Mouse (Mus musculus) urinary bladder, adult 18-20 months (tissue): Measurements from ENCODE around the gene Dgke.
"Not testable (repeated sequence)": the region's sequence is repeated elsewhere in the genome, so short reads cannot be mapped to it uniquely, and the experiment has no call there.

ENCODE experiments used
- DNase-seq, 2 experiments: peaks; one replicate each; pipeline ENCODE4 v3.0.0; 2022; ENCODE audit warnings: low spot score in 2 of 2, mixed read lengths in 2 of 2

Dgke gene

GRCm38 (mm10) chr11:89066750-89067149 lies at the start of gene Dgke:
TSS of gene Dgke (minus strand) at chr11:89066850.
- no peak for DNase-seq

GRCm38 (mm10) chr11:89107180-89107807 lies 40.6 kb upstream of the Dgke start:
- DNase-seq: no peak

DNA sequence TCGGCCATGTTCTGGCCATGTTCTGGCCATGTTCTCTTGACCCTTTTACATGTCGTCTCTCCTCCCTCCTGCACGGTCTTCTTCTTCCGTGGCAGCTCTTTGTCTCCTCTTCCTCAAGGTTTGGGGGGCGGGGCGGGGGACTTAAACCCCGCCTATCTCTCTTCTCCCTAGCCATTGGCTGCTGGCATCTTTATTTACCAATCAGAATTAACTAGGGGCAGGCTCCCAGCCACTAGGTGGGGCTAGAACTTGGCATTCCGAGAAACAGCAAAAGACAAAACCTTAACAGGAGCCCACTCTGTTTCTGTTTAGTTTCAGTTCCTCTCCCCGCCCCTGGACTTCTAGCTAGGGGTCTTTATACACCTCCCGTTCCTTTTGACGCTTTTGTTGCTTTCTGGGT lies 39.2 kb upstream of the Dgke start:
- no peak for DNase-seq

- no peak for DNase-seq
Observed at GRCm38 (mm10) chr11:89105211-89105610, 38.6 kb upstream of the Dgke start.

GRCm38 (mm10) chr11:89103166-89103565 lies 36.5 kb upstream of the Dgke start:
- no peak for DNase-seq

- peak; percentile 8 to 16 for DNase-seq
Observed at GRCm38 (mm10) chr11:89100826-89101321, 34.2 kb upstream of the Dgke start.

- peak; percentile 68 to 77 for DNase-seq
Observed at GRCm38 (mm10) chr11:89100403-89100802, 33.8 kb upstream of the Dgke start.

- no peak for DNase-seq
Observed at GRCm38 (mm10) chr11:89098930-89099329, 32.3 kb upstream of the Dgke start.

- no peak for DNase-seq
Observed at GRCm38 (mm10) chr11:89098083-89098835, 31.6 kb upstream of the Dgke start.

DNA sequence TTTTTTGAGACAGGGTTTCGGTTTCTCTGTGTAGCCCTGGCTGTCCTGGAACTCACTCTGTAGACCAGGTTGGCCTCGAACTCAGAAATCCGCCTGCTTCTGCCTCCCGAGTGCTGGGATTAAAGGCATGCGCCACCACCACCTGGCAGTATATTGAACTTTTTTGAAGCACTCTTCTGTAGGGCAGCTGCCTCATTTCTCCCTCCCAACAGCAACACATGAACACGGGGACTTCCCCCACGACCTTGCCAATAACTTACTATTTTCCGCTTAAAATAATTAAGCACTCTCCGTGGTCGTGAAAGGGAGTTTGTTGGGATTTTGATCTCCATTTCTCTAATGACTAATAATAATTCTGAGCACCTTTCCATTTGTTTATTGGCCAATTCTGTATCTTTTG lies 30.6 kb upstream of the Dgke start:
- not testable (repeated sequence) for DNase-seq

DNA sequence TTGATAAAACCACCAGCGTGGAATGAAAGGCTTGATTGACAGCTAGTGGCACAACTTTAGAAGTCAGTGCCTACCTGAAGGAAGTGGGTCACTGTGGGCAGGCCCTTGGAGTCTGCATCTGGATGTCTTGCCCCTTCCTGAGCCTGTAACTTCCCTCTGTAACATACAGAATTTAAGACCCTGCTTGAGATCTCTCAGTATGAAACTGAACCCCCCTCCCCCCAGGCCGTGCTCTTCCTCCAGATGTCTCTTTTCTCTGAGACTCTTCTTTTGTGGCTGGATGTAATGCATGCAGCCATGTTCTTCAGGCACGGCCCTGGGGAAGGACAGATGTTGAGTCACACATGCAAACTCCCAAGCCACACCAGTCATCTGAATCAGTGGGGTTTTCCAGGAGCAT lies 28.7 kb upstream of the Dgke start:
- DNase-seq: no peak

GRCm38 (mm10) chr11:89092714-89093113 lies 26.1 kb upstream of the Dgke start:
- no peak for DNase-seq

DNA sequence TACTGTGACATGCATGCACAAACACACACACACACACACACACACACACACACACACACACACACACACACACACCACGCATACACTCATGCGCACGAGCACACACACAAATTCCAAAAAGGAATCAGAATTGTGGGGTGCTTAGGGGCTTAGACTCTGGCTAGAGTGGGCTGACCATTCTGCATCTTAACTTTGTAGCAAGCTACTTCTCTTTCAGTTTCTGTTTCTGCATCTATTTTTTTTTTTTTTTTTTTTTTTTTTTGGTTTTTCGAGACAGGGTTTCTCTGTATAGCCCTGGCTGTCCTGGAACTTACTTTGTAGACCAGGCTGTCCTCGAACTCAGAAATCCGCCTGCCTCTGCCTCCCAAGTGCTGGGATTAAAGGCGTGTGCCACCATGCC lies 23.7 kb upstream of the Dgke start:
- DNase-seq: not testable (repeated sequence)

DNA sequence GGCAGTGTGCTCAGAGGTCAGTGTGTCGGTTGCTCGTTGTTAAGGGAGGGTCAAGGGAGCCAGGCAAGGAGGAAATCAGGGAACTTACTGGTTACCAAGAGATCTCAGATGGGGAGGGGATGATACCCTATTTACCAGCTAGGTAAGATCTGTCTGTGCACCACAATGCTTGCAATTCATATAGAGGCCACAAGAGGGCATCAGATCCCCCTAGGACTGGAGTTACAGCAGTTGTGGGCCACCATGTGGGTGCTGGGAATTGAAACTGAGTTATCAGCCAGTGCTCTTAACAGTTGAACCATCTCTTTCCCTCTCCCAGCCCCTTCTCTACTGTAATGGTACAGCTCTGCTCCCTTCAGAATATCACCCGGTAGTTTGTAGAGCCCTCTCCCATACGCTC lies 22.1 kb upstream of the Dgke start:
- DNase-seq: no peak

- no peak for DNase-seq
Observed at GRCm38 (mm10) chr11:89086208-89086809, 19.7 kb upstream of the Dgke start.

- no peak for DNase-seq
Observed at GRCm38 (mm10) chr11:89084601-89085000, 18.0 kb upstream of the Dgke start.

- not testable (repeated sequence) for DNase-seq
Observed at GRCm38 (mm10) chr11:89082691-89083090, 16.0 kb upstream of the Dgke start.

GRCm38 (mm10) chr11:89081906-89082305 lies 15.3 kb upstream of the Dgke start:
- not testable (repeated sequence) for DNase-seq

DNA sequence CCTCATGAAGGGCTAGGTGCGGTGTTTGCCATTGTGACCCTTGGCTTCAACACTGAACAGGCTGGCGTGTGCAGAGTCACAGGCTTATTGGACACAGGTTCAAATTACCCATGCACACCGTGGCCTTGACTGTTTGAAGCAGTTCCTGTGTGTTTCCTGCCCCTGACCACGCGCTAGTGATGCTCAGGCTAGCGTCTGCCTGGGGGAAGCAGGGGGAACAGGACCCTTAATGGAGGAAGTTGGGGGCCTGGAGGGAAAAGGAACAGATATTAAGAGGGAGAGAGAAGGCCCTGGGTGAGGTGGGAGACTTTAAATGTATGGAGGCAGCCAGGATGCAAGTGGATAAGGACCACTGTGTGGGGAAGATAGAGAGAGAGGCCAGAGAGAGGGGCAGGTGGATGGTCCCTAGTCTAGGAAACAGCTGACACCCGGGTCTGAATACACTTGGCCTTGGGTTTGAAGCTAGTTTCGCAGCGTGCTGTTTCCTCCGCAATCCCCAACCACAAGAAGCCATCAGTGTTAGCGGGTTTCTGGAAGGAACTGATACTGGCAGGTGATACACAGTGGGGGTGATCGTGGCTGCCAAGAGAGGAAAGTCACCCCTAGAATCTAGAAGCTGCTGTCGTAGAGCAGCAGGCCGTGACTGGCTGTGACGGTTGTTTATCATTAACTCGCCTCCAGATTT lies 12.5 kb upstream of the Dgke start:
- no peak for DNase-seq

- no peak for DNase-seq
Observed at GRCm38 (mm10) chr11:89078305-89078704, 11.7 kb upstream of the Dgke start.

DNA sequence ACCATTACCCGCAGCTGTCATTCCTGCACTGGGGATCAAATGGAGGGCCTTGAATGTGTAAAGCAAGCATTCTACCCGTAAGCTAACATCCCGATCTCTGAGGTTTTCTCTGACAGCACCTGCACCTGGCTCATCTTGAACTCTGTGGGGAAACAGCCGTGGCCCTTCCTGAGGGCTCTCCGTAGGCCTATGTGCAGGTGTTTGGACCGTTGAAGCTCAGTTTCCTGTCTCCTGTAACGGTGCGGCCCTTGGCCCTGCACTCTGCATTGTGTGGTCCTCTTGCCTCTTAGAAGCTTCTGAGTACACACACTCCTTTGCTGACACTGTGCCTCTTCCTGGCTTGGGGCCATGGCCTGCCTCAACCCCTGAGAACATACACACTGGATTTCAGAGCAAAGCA lies 11.0 kb upstream of the Dgke start:
- no peak for DNase-seq

DNA sequence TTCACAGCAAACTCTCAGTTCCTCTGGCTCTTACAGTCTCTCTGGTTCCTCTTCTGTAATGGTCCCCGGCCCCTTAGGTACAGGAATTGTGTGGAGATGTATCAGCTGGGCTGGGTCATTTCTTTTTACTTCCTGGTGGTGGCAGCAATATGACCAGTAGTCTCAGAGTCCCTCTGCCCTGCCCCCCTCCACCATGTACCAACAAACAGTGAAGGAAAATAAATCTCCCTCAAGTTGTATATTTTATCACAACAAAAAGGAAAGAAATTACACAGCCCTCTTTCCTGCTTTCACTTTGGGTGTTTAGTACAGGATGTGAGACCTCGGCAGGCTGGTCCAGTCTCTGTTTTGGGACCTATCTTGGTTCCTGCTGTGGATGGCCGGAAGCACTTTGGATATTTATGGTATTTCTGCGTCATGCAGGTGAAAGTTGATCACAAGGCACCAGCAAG lies 9.7 kb upstream of the Dgke start:
- DNase-seq: no peak
